Comparison of ENCODE assay signal across 13 mouse cellular contexts in genomic region chr7:79869072-79869719, GRCm38 (mm10). TPM values are rescaled to one million over a fixed set of nuclear protein-coding genes. Genes with fewer than 3 reads are reported as not detected.
A peak's percentile ranks its signal among the peaks of the same experiment; 100 is the strongest.
DNase-seq lines count a peak whose midpoint lies in the region; ATAC-seq and TF ChIP-seq lines count a peak whose summit lies in the region.
"Had no signal": no experiment of that assay in that cellular context is flagged by ENCODE, and none has a peak within 500 bp of the region (broad histone marks: within the 10 kb centered on the region; RNA-seq: fewer than 3 reads in every experiment).

No protein-coding gene starts in this region.

- no peaks in the 10 kb centered on the region for H3K27me3 ChIP-seq in lung, embryonic 16.5 days (ENCODE audit: control insufficient read depth, insufficient read depth, low read depth, low read length)
- no peaks in the 10 kb centered on the region for H3K27me3 ChIP-seq in intestine, postnatal 0 days (replicated peaks; ENCODE audit: control insufficient read depth, insufficient read depth, low read length)
- H3K27me3 ChIP-seq in stomach, postnatal 0 days (ENCODE audit: control insufficient read depth, insufficient read depth, low read length): no peaks in the 10 kb centered on the region
- H3K27me3 ChIP-seq: hindbrain, embryonic 15.5 days; neural tube, embryonic 13.5 days had no signal

- 35% methylated on average over 6 of the region's 6 CpGs for WGBS in lung, embryonic 16.5 days
- 30% methylated on average over 6 of the region's 6 CpGs for WGBS in intestine, postnatal 0 days
- 29% methylated on average over 6 of the region's 6 CpGs for WGBS in stomach, postnatal 0 days

- peak overlapping the region; percentile 43 for H3K27ac ChIP-seq in lung, embryonic 16.5 days (ENCODE audit: low read length)
- H3K27ac ChIP-seq in intestine, postnatal 0 days (ENCODE audit: low read depth, low read length): no peak overlapping the region
- peak overlapping the region; percentile 24; the same call in 1 of the 2 replicates for H3K27ac ChIP-seq in stomach, postnatal 0 days (replicated peaks)
- H3K27ac ChIP-seq: hindbrain, embryonic 15.5 days; neural tube, embryonic 13.5 days had no signal

- no peaks in the 10 kb centered on the region for H3K36me3 ChIP-seq in lung, embryonic 16.5 days (ENCODE audit: control insufficient read depth, insufficient read depth, low read length)
- H3K36me3 ChIP-seq in intestine, postnatal 0 days (ENCODE audit: control insufficient read depth, insufficient read depth): no peaks in the 10 kb centered on the region
- H3K36me3 ChIP-seq in stomach, postnatal 0 days (ENCODE audit: control insufficient read depth, insufficient read depth, low read length): no peaks in the 10 kb centered on the region
- H3K36me3 ChIP-seq: hindbrain, embryonic 15.5 days; neural tube, embryonic 13.5 days had no signal

- peaks cover 5% of the 10 kb centered on the region; the same call in 1 of the 2 replicates for H3K4me1 ChIP-seq in lung, embryonic 16.5 days (replicated peaks; ENCODE audit: control insufficient read depth, insufficient read depth, low read length)
- H3K4me1 ChIP-seq in intestine, postnatal 0 days (replicated peaks; ENCODE audit: control insufficient read depth, insufficient read depth, low read length): no peaks in the 10 kb centered on the region; the same call in 1 of the 2 replicates
- H3K4me1 ChIP-seq in stomach, postnatal 0 days (replicated peaks; ENCODE audit: control insufficient read depth, insufficient read depth): 0 out of 2 replicates have a peak, but pooled peaks cover 2% of the 10 kb centered on the region
- H3K4me1 ChIP-seq: hindbrain, embryonic 15.5 days had no signal

- ATAC-seq in lung, embryonic 16.5 days (ENCODE audit: low read depth): peak; percentile 23; the same call in 1 of the 2 replicates
- ATAC-seq in intestine, postnatal 0 days: peak; percentile 28
- peak; percentile 60 for ATAC-seq in stomach, postnatal 0 days (ENCODE audit: low FRiP score, low TSS enrichment)

- TF ChIP-seq CTCF in intestine, postnatal 0 days (IDR thresholded peaks at IDR 0.05; ENCODE audit: low read depth): no peak
- no peak for TF ChIP-seq CTCF in stomach, postnatal 0 days (IDR thresholded peaks at IDR 0.05; ENCODE audit: low read depth)

- no peaks in the 10 kb centered on the region for H3K9me3 ChIP-seq in lung, embryonic 16.5 days (ENCODE audit: control insufficient read depth, low read length)
- H3K9me3 ChIP-seq in intestine, postnatal 0 days (ENCODE audit: control insufficient read depth): no peaks in the 10 kb centered on the region
- H3K9me3 ChIP-seq in stomach, postnatal 0 days (ENCODE audit: control insufficient read depth, low read length): no peaks in the 10 kb centered on the region
- H3K9me3 ChIP-seq: hindbrain, embryonic 15.5 days; neural tube, embryonic 13.5 days had no signal

- TF ChIP-seq EP300 in stomach, postnatal 0 days (optimal IDR thresholded peaks at IDR 0.05): no peak

- H3K4me2 ChIP-seq in lung, embryonic 16.5 days (ENCODE audit: low read depth, low read length): no peak overlapping the region
- no peak overlapping the region for H3K4me2 ChIP-seq in intestine, postnatal 0 days (replicated peaks; ENCODE audit: low read depth)
- H3K4me2 ChIP-seq in stomach, postnatal 0 days (replicated peaks; ENCODE audit: low read depth): no peak overlapping the region
- H3K4me2 ChIP-seq: hindbrain, embryonic 15.5 days; neural tube, embryonic 13.5 days had no signal

- H3K4me3 ChIP-seq in lung, embryonic 16.5 days (ENCODE audit: low read length): no peak overlapping the region
- H3K4me3 ChIP-seq in intestine, postnatal 0 days (ENCODE audit: low read depth, low read length): no peak overlapping the region
- H3K4me3 ChIP-seq in stomach, postnatal 0 days (ENCODE audit: low read depth, low read length): no peak overlapping the region
- H3K4me3 ChIP-seq: hindbrain, embryonic 15.5 days; neural tube, embryonic 13.5 days had no signal

- DNase-seq in lung, postnatal 4 days: no peak
- peak; percentile 26 for DNase-seq in MN1 (ENCODE audit: low spot score)
- DNase-seq in stomach, postnatal 0 days (ENCODE audit: low spot score): peak; percentile 41
- no peak for DNase-seq in kidney, postnatal 10 days
- no peak for DNase-seq in heart, postnatal 25 days (ENCODE audit: low spot score)
- DNase-seq: adrenal gland, postnatal 10 days; cerebellum, postnatal 14 days; retina, postnatal 1 day had no signal

- no peak overlapping the region for H3K9ac ChIP-seq in lung, embryonic 16.5 days (ENCODE audit: low read length)
- no peak overlapping the region for H3K9ac ChIP-seq in intestine, postnatal 0 days (ENCODE audit: low read depth, low read length)
- no peak overlapping the region for H3K9ac ChIP-seq in stomach, postnatal 0 days (ENCODE audit: low read length)
- H3K9ac ChIP-seq: hindbrain, embryonic 15.5 days; neural tube, embryonic 13.5 days had no signal

- intact Hi-C loops in heart, postnatal 25 days (cut with DNase I): no loop called here

RNA-seq across cellular contexts. Expression of gene Anpep, which starts 8.3 kb away (rescaled TPM):
- polyA plus RNA-seq in lung, embryonic 16.5 days (2015; fragmentation: Nextera tagmentation; extraction: Ambion mirVana): 7.4 and 9.7 TPM in 2 replicates
- polyA plus RNA-seq in intestine, postnatal 0 days (2015; fragmentation: Nextera tagmentation; extraction: Ambion mirVana): 476 and 488 TPM in 2 replicates
- polyA plus RNA-seq in stomach, postnatal 0 days (2015; fragmentation: Nextera tagmentation; extraction: Ambion mirVana): 31.4 and 36.8 TPM in 2 replicates
- total RNA-seq in heart, postnatal 25 days (2021): 10 to 100 TPM; 13.7 to 17.4 TPM
- total RNA-seq: granulocyte monocyte progenitor cell, adult 5-6 weeks had no signal

RNA-seq across cellular contexts. Expression of gene Ap3s2, which starts 51.3 kb away (rescaled TPM):
- polyA plus RNA-seq in lung, embryonic 16.5 days (2015; fragmentation: Nextera tagmentation; extraction: Ambion mirVana): 22.3 and 25.8 TPM in 2 replicates
- polyA plus RNA-seq in intestine, postnatal 0 days (2015; fragmentation: Nextera tagmentation; extraction: Ambion mirVana): 21.2 and 21.3 TPM in 2 replicates
- 17.7 and 17.8 TPM in 2 replicates for polyA plus RNA-seq in stomach, postnatal 0 days (2015; fragmentation: Nextera tagmentation; extraction: Ambion mirVana)
- 10 to 100 TPM; 19.2 to 21.5 TPM for total RNA-seq in heart, postnatal 25 days (2021)

RNA-seq across cellular contexts. Expression of gene Mesp2, which starts 58.7 kb away (rescaled TPM):
- polyA plus RNA-seq in lung, embryonic 16.5 days (2015; fragmentation: Nextera tagmentation; extraction: Ambion mirVana): 0.45 and 0.87 TPM in 2 replicates
- polyA plus RNA-seq in intestine, postnatal 0 days (2015; fragmentation: Nextera tagmentation; extraction: Ambion mirVana): 1.7 and 1.9 TPM in 2 replicates
- 1.5 and 2.5 TPM in 2 replicates for polyA plus RNA-seq in stomach, postnatal 0 days (2015; fragmentation: Nextera tagmentation; extraction: Ambion mirVana)
- under 1 TPM in 1 of 2 experiments, not detected in 1; 0.17 TPM for total RNA-seq in heart, postnatal 25 days (2021)
- total RNA-seq: granulocyte monocyte progenitor cell, adult 5-6 weeks had no signal

Comparison
In these comparisons a context has a peak if more than half of its experiments do, and no peak if none do; other contexts are left out.
1. DNase-seq: peak in MN1 (single experiment) and stomach, postnatal 0 days (single experiment); none in lung, postnatal 4 days (0 of 2), kidney, postnatal 10 days (single experiment) and heart, postnatal 25 days (single experiment).
2. RNA of gene Anpep, which starts 8.3 kb away (polyA plus RNA-seq): 476 to 488 TPM in intestine, postnatal 0 days; 31.4 to 36.8 TPM in stomach, postnatal 0 days and 7.4 to 9.7 TPM in lung, embryonic 16.5 days; every median in the first group is over 10 times any median in the second.
3. Peak in every context shown above with its lines, with median percentiles within 50 percentile points of each other: ATAC-seq.